ENCODE assay signal across 8 mouse cellular contexts in the genomic region with DNA sequence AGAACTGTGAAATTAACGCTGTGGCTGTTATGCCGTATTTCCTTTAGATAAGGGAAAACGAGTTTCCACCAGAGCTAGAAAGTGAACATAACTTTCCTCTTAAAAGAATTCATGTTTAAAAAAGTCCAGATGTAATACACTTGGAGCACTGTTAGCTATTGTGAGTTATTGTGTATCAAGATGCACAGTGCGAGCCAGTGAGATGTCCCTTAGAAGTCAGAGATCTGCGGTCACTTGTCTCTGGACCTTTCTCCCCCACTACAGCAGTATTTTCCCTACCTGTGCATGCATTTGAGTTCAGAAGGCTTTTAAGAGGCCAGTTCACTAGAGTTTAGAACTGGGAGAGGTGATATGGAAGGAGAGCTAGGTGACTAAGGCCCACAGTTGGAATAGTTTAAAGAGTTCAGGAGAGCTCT. TPM values are rescaled to one million over a fixed set of nuclear protein-coding genes. Genes with fewer than 3 reads are reported as not detected.
A peak's percentile ranks its signal among the peaks of the same experiment; 100 is the strongest.
DNase-seq lines count a peak whose midpoint lies in the region; ATAC-seq and TF ChIP-seq lines count a peak whose summit lies in the region.

No protein-coding gene starts in this region.

- no peak for ATAC-seq in limb, embryonic 12.5 days (ENCODE audit: insufficient number of reproducible peaks, insufficient read depth, low FRiP score, low TSS enrichment, low read depth)
- ATAC-seq in midbrain, postnatal 0 days (ENCODE audit: low FRiP score) = no peak

- H3K4me2 ChIP-seq in limb, embryonic 12.5 days = peak overlapping the region; percentile 64
- H3K4me2 ChIP-seq in midbrain, postnatal 0 days (ENCODE audit: low read depth, low read length, poor library complexity, severe bottlenecking) = peak overlapping the region; percentile 47

- TF ChIP-seq CTCF in midbrain, postnatal 0 days (IDR thresholded peaks at IDR 0.05) = no peak

- H3K9me3 ChIP-seq in limb, embryonic 12.5 days = no peaks in the 10 kb centered on the region
- H3K9me3 ChIP-seq in midbrain, postnatal 0 days (ENCODE audit: low read length) = no peaks in the 10 kb centered on the region

- H3K36me3 ChIP-seq in limb, embryonic 12.5 days = no peaks in the 10 kb centered on the region
- no peaks in the 10 kb centered on the region for H3K36me3 ChIP-seq in midbrain, postnatal 0 days (ENCODE audit: insufficient read depth, low read length)

- H3K4me3 ChIP-seq in limb, embryonic 12.5 days (replicated peaks) = peak overlapping the region; percentile 53
- peak overlapping the region; percentile 51 for H3K4me3 ChIP-seq in midbrain, postnatal 0 days (ENCODE audit: low read depth, low read length)

- peak overlapping the region; percentile 76 for H3K9ac ChIP-seq in limb, embryonic 12.5 days (replicated peaks)
- H3K9ac ChIP-seq in midbrain, postnatal 0 days (replicated peaks; ENCODE audit: low read length, poor library complexity, severe bottlenecking) = peak overlapping the region; percentile 66

- no peaks in the 10 kb centered on the region for H3K27me3 ChIP-seq in limb, embryonic 12.5 days
- H3K27me3 ChIP-seq in midbrain, postnatal 0 days (ENCODE audit: insufficient read depth, low read length) = no peaks in the 10 kb centered on the region

- WGBS in limb, embryonic 12.5 days = 60% methylated on average over 5 of the region's 5 CpGs
- 50% methylated on average over 5 of the region's 5 CpGs for WGBS in midbrain, postnatal 0 days

- intact Hi-C loops in heart, postnatal 10 days (cut with DNase I) = loop anchor here (2.0 to 10.0 kb wide), 5 partner anchors 122 to 697 kb away; partner anchors contain the start of gene Pds5b
- intact Hi-C loops in gastrocnemius, postnatal 14 days (cut with DNase I; ENCODE audit: low total_unique reads) = loop anchor here (10.0 kb wide), 2 partner anchors 135 to 235 kb away; partner anchors contain the start of gene Stard13

- H3K4me1 ChIP-seq in limb, embryonic 12.5 days (replicated peaks) = peaks cover 14% of the 10 kb centered on the region
- H3K4me1 ChIP-seq in midbrain, postnatal 0 days (ENCODE audit: insufficient read depth, low read length) = 0 out of 2 replicates have a peak, but pooled peaks cover 7% of the 10 kb centered on the region

- DNase-seq in adrenal gland, postnatal 14 days = peak; percentile 12
- DNase-seq in adrenal gland, postnatal 10 days = no peak
- peak; percentile 11 for DNase-seq in thymus, postnatal 25 days
- DNase-seq in thymus, postnatal 0 days (ENCODE audit: low spot score) = no peak
- peak; percentile 19 to 44 for DNase-seq in heart, postnatal 10 days
- no peak for DNase-seq in midbrain, postnatal 0 days (ENCODE audit: low spot score)
- DNase-seq in gastrocnemius, postnatal 14 days = no peak

- peak overlapping the region; percentile 98 for H3K27ac ChIP-seq in limb, embryonic 12.5 days
- H3K27ac ChIP-seq in midbrain, postnatal 0 days (ENCODE audit: low read depth, low read length) = peak overlapping the region; percentile 92

RNA-seq across cellular contexts. Expression of gene Gm42906, which starts 58.6 kb away (rescaled TPM):
- 1.2 TPM in 1 of 2 replicates, not detected in the other for total RNA-seq in adrenal gland, postnatal 14 days (2021)
- not detected for total RNA-seq in adrenal gland, postnatal 10 days (2021)
- polyA plus RNA-seq in thymus, postnatal 0 days (2015; fragmentation: Nextera tagmentation; extraction: Ambion mirVana) = not detected in 2 replicates
- 1 to 10 TPM in 1 of 2 experiments, not detected in 1; 1.6 TPM for total RNA-seq in heart, postnatal 10 days (2021)
- not detected in 2 replicates for polyA plus RNA-seq in limb, embryonic 12.5 days (2016; fragmentation: Nextera tagmentation; extraction: Ambion mirVana)
- not detected in 2 replicates for total RNA-seq in midbrain, postnatal 0 days (2014; rRNA removed)
- not detected in 2 replicates for polyA plus RNA-seq in midbrain, postnatal 0 days (2015; fragmentation: Nextera tagmentation; extraction: Ambion mirVana)
- 1 to 10 TPM in 1 of 2 experiments, not detected in 1; 1.5 TPM for total RNA-seq in gastrocnemius, postnatal 14 days (2021)

Comparison
In these comparisons a context has a peak if more than half of its experiments do, and no peak if none do; other contexts are left out.
1. DNase-seq: peak in adrenal gland, postnatal 14 days (single experiment), thymus, postnatal 25 days (single experiment) and heart, postnatal 10 days (2 of 2); none in adrenal gland, postnatal 10 days (single experiment), thymus, postnatal 0 days (single experiment), midbrain, postnatal 0 days (single experiment) and gastrocnemius, postnatal 14 days (single experiment).